Mouse (Mus musculus): Measurements from ENCODE around the gene Fbrsl1.
"Not testable (repeated sequence)": the region's sequence is repeated elsewhere in the genome, so short reads cannot be mapped to it uniquely, and the experiment has no call there.

The Fbrsl1 gene

GRCm38 (mm10) chr5:110455272-110455671 lies 7.0 kb upstream of the Fbrsl1 start:
- no peak for DNase-seq (ENCODE audit: extremely low read depth, low read depth, low spot score)

DNA sequence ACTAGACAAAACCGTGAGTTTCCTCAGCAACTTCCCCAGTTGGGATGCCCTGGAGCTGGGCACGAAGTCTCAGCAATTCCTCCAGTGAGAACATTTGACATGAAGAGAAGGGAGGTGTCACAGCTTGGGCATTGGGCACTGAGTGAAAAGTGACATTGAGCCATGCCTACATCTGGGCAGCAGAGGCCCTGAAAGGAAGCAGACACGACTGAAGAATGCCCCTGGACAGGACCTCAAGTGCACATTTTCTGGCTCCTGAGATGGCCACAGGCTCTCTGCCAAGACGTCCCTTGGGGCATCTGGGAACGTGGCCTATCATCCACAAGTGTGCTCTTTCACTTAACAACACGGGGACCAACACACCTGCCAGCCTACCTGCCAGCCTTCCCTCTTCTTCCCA lies 991 bp upstream of the Fbrsl1 start:
- DNase-seq (ENCODE audit: extremely low read depth, low read depth, low spot score): no peak

GRCm38 (mm10) chr5:110447720-110448435 lies 425 bp downstream of the Fbrsl1 start:
- no peak for DNase-seq (ENCODE audit: extremely low read depth, low read depth, low spot score)

DNA sequence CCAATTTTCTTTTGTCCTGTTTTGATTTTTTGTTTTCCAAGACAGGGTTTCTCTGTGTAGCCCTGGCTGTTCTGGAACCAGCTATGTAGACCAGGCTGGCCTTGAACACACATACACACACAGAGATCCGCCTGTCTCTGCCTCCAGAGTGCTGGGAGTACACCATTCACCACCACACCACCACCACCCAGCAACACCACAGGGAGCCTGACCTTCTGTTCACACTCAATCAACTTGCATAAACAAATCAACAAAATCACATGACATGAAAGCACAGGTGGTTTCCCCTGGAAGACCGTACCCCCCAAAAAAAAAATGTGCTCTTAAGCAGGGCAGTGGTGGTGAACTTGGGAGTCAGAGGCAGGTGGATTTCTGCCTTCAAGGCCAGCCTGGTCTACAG lies 3.8 kb downstream of the Fbrsl1 start:
- DNase-seq (ENCODE audit: extremely low read depth, low read depth, low spot score): no peak

DNA sequence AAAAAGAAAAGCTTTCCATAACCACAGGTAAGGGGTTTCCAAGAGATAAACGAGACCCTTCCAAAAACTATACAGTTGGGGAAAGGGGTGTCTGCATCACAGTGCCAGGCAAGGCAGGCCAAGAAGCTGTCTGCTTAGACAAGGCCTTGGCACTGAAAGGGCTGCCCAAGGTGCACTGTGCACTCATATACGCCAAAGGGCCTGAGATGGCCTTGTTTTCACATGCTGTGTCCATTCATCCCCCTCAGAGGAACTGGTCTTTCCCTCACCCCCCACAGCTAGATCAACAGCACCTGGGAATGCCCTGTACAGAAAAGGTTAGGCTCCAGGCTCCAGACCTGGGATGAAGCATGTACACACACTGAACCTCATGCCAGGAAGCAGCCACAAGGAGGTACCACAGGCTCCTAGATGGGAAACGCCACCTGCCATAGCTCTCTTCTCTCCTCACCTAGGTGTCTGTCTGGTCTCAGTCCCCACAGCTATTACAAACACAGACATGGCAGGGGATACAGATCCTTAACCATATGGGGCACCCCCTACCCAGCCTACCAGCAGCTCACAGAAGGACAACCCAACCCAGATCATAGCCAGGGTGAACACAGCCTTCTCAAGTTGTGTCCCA lies 5.2 kb downstream of the Fbrsl1 start:
- no peak for DNase-seq (ENCODE audit: extremely low read depth, low read depth, low spot score)

DNA sequence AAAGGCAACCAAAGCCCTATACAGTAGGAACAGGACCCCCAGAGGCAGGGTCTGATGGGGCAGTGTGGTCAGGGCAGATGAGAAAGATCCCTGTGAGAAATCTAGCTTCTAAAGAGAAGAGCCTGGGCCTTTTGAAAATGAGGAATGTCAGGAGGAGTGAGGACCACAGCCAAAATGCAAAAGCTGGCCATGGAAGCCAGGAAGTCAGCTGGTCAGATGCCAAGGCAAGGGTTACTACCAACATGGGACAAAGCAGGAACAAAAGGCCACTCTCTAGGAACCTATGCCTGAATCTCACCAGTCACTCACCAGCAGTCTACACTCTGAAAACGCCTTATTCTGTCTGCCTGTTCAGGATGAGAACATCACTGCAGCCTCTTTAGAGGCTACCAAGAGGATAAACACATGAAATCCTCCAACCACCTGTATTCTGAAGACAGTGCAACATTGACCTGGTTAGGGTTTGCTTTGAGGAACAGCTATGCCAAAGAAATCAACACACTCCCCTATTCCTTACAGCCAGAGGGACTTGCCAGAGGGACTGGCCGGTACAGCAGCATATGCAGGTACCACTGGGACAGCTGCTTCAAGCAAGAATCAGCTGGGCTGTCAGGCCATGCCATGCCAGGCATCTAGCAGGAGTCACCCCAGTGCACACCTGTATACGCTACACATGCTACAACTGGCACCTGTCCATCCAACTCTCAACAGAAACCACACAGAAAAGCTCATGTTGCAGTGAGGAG lies 8.6 kb downstream of the Fbrsl1 start:
- DNase-seq (ENCODE audit: extremely low read depth, low read depth, low spot score): no peak

- no peak for DNase-seq (ENCODE audit: extremely low read depth, low read depth, low spot score)
These were observed 9.7 kb downstream of the Fbrsl1 start for GRCm38 (mm10) chr5:110438591-110438990.

DNA sequence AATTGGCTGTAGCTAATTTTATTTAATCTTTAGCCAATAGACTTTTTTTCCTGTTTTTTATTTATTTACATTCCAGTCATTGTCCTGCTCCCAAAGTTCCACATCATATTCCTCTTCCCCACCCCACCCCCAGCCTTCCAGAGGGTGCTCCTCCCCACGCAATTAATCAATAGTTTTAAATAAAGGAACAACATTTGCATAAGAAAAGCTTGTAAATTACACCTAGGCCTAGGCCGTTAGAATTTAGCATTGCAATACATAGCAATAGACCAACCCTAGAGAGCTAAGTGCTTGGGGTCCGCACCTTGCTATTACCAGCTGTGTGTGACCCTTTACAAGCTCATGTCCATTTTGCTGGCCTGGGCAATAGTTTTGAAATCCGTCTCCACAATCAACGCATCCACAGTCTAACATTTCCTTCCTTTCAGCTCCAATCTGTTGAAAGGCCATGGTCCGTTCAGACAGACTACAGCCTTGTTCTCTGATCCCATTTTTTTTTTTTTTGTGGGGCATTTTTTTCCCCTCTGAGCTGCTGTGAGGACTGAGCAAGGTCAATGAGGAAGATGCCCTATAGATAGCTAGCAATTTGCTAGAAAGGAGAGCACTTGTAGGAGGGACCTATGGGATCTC lies 10.6 kb downstream of the Fbrsl1 start:
- no peak for DNase-seq (ENCODE audit: extremely low read depth, low read depth, low spot score)

DNA sequence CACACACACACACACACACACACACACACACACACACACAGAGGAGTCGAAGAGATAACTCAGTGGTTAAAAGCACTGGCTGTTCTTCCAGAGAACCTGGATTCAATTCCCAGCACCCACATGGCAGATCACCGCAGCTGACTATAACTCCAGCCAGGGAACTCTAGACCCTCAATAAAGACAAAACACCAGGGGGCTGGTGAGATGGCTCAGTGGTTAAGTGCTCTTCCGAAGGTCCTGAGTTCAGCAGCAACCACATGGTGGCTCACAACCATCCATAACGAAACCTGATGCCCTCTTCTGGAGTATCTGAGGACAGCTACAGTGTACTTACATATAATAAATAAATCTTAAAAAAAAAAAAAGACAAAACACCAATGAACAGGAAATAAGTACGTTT lies 12.1 kb downstream of the Fbrsl1 start:
- not testable (repeated sequence) for DNase-seq (ENCODE audit: extremely low read depth, low read depth, low spot score)

GRCm38 (mm10) chr5:110434816-110435215 lies 13.5 kb downstream of the Fbrsl1 start:
- no peak for DNase-seq (ENCODE audit: extremely low read depth, low read depth, low spot score)

DNA sequence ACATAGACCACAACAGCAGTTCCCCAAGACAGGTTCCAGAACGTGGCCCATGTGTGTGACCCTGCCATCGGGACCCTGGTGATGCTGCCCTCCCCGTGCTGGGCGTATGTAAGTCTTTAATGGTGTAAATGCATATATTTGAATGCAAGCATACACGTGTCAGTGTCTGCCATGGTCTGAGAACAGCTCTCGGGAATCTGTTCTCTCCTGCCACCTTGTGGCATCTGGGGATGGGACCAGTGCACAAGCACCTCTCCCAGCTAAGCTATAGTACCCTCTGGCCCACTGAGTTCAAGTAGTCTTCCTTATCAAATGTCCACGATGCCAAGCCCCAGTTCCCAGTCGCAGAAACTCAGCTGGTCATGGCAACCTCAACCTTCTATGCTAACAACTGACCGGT lies 19.3 kb downstream of the Fbrsl1 start:
- no peak for DNase-seq (ENCODE audit: extremely low read depth, low read depth, low spot score)

DNA sequence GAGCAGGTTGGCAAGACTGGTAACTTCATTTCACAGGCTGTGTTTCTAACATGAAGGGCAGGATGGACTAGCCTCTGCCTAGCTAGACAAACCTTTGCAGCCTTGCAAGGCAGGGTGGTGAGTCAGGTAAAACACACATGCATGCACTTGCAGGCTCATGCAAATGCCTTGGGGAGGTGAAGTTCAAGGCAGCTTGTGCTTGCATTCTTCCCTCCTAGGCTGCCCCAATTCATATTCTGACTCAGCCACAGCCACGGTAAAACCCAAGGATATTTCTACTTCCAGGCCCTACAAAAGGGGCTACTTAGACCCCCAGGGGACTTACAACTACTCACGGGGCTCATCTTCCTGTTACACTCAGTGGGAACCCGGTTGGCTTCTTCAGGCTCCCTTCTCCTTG lies 20.0 kb downstream of the Fbrsl1 start:
- no peak for DNase-seq (ENCODE audit: extremely low read depth, low read depth, low spot score)

- DNase-seq (ENCODE audit: extremely low read depth, low read depth, low spot score): no peak
These were observed 23.1 kb downstream of the Fbrsl1 start for GRCm38 (mm10) chr5:110425187-110425586.

DNA sequence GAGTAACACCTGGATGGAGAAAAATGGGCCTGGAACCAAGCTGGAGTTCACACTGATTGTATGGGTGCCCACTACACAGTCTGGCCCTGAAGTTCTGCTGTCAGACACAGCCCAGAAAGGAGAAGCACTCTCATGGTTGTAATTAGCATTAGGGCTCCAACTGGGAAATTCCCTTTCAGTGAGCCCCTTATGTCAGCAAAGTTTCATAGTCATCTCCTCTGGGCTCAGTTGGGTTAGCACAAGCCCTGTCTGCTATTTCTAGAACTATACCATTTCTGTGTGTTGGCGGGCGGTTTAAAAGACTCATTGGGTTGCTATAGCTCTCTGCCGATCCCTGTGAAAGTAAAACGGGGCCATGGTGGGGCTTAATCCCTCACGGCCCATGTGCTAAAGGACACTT lies 24.1 kb downstream of the Fbrsl1 start:
- DNase-seq (ENCODE audit: extremely low read depth, low read depth, low spot score): no peak

DNA sequence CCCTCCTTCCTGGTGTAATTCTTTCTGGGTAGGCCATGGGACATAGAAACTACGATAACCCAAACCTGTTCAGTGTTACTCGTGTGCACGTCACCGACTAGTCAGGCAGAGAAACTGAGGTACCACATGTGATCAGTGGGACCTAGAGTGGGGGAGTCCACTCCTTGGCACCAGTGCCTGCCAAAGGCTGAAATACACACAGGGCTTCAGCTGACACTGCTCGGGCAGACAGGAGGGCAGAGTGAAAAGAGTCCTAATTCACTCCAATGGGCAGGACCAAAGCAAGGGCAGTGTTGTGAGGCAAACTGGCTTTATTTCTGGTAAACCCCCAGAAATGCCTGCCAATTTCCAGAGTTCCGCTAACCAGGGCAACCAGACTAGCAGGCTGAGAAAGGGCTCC lies 26.9 kb downstream of the Fbrsl1 start:
- no peak for DNase-seq (ENCODE audit: extremely low read depth, low read depth, low spot score)

- DNase-seq (ENCODE audit: extremely low read depth, low read depth, low spot score): no peak
These were observed 27.4 kb downstream of the Fbrsl1 start for GRCm38 (mm10) chr5:110420950-110421349.

DNA sequence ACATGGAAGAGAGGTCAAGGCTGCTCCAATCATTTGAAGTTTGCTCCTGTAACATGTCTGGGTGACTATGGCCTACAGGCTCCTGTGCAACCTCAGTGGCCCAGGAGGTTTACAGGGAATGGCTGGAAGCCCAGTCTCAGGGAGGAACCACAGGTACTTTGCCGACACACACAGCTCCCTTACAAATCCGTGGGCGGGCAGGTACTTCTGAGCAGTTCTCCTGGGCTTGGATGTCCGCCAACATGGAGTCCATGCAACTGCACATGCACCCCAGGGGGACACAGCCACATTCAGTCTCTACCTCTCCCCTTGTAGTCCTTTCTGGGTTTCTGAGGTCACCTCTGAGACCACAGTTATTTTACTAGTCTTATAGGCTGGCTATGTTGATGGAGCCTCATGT lies 28.1 kb downstream of the Fbrsl1 start:
- DNase-seq (ENCODE audit: extremely low read depth, low read depth, low spot score): peak; percentile 46

GRCm38 (mm10) chr5:110418523-110418911 lies 29.8 kb downstream of the Fbrsl1 start:
- DNase-seq (ENCODE audit: extremely low read depth, low read depth, low spot score): no peak

DNA sequence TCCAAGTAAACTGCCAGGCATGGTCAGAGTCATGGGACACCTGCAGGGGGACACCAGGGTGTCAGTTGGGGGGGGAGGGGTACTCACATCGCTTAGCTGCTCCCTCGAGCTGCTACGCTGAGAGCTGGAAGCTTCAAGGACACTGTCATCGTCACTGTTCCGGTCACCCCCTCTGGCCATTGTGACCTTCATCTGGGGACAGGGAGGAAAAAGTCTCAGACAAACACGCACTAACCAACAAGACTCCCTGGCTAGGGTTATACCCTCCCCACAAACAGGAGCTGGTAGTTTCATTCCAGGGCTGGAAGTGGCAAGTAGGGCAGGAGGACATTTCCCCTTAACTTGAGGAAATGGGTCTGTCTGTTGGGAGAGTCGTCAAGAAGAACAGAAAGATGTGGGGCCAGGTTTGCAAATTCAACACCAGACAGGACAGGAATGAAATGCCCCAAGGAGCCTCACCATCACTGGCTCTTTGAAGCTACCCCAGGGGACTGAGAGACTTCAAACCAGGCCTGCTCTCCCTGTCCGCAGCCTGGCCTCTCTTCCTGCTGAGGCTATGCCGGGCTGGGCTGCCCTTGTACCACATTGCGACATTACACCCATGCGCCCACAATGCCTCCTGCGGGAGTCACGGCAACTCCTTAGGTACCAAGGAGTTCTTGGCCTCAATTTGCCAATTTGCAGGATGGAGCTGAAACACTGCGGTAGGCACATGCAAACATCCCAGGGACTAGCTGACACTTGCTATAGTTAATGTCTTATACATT lies 30.4 kb downstream of the Fbrsl1 start:
- DNase-seq (ENCODE audit: extremely low read depth, low read depth, low spot score): no peak

DNA sequence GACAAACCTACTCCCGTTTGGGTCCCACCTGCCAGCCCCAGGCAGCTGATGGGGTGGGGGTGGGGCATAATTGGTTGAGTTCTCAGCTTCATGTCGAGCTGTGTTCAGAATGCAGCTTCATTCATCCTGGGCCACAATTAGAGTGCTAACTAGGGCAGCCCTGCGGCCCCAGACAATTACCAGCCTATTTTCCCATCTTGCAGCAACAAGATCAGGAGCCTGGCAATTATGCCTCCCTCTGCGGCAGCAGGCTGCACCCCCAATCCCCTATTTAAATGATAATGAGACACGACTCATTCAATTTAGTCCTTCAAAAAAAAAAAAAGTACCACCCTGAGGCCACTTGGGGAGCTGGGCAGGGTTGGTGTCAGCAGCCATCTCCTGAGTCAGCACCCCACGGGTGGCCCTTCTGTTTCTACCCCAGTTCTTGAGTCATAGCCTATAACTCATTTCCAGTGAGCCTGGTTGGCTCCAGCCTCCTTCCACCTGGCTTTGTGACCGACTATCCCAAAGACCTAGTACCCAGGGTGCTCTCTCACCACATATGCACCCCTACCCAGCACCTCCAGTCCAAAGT lies 31.4 kb downstream of the Fbrsl1 start:
- DNase-seq (ENCODE audit: extremely low read depth, low read depth, low spot score): no peak

All from fat pad, adult 2 months (tissue).